Mouse (Mus musculus) midbrain, embryonic 15.5 days (tissue): ENCODE data around the gene 4933416C03Rik. TPM values are rescaled to one million over a fixed set of nuclear protein-coding genes. Genes with fewer than 3 reads are reported as not detected.

Experiments
- polyA plus RNA-seq: library from polyadenylated mRNA; unstranded; fragments of >200 nt; fragmentation: Nextera tagmentation; extraction: Ambion mirVana; gene quantifications from 2 replicates; pipeline ENCODE4 v1.2.1, GENCODE M21; 2015

Gene 4933416C03Rik
- polyA plus RNA-seq, 1 experiment from 2014 or later = 0.22 TPM

Other genes with a start within 250 kb of the 4933416C03Rik start
- gene Ptprr, start 95.7 kb downstream of the 4933416C03Rik start, polyA plus RNA-seq = 16.6 and 17.6 TPM in 2 replicates
- gene Ptprb, start 161.6 kb upstream of the 4933416C03Rik start, polyA plus RNA-seq = 3.6 and 3.9 TPM in 2 replicates